Mouse (Mus musculus) lung, adult 18-20 months (tissue): ENCODE measurements around the gene Vps33b.
A peak's percentile ranks its signal among the peaks of the same experiment; 100 is the strongest.

Source experiments
- DNase-seq, 2 experiments: peaks; one replicate each; pipeline ENCODE4 v3.0.0; 2022; ENCODE audit warnings: mixed read lengths in 2 of 2

Vps33b gene

DNA sequence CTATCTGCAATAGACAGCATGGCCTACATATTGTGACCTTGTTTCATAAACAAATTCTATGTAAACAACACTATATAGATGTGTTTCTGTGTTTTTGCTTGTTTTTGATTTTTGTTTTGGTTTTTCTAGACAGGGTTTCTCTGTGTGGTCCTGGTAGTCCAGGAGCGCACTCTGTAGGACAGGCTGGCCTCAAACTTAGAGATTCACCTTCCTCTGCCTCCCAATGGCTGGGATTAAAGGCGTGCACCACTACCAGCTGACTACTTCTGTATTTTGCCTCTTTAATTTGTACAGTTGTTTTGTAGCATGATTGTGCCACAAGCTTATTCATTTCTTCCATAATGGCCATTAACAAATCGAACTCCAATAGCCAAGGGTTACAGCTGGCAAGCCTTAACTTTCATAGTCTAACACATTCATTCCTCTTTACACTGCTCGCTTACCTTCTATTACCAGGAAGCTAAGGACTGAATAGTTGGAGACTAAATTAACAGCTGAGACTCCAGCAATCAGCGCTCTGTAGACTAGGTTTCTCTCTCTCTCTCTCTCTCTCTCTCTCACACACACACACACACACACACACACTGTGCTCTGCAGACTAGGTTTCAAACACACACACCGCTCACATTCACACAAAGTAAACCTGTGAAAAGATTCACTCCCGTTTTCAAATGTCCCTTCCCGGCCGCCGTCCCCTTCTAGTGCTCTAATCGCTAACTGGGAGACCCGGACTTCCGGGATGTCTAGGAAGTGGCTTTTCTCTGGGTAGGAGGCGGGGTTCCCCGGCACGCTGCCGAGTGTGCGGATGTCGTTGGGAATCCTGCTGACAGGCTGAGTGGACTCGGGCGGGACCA lies at the start of gene Vps33b:
TSS of gene Vps33b (plus strand) at position 753 of the 854 bp plus-strand sequence.
- DNase-seq: peak; percentile 96

DNA sequence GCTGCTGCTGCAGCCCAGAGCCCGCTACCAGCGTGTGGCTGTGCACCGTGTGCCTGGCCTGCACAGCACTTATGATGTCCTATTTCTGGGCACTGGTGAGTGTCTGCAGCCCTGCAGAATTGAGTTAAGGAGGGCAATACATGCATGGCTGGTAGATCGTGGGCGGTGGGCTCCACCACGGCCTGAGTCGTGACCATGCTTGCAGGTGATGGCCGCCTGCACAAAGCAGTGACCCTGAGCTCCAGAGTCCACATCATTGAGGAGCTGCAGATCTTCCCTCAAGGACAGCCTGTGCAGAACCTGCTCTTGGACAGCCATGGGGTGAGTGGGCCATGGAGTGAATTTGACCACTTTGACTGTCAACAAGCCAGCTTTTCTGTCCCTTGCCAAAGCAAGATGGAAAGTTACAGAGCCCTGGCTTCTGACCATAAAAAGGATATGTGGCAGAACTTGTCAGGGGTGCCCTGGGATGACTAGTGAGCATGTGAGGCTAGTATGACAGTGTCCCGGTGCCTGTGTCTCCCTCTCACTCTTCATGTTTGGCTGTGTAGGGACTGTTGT lies 49.1 kb upstream of the Vps33b start:
- no peak for DNase-seq

DNA sequence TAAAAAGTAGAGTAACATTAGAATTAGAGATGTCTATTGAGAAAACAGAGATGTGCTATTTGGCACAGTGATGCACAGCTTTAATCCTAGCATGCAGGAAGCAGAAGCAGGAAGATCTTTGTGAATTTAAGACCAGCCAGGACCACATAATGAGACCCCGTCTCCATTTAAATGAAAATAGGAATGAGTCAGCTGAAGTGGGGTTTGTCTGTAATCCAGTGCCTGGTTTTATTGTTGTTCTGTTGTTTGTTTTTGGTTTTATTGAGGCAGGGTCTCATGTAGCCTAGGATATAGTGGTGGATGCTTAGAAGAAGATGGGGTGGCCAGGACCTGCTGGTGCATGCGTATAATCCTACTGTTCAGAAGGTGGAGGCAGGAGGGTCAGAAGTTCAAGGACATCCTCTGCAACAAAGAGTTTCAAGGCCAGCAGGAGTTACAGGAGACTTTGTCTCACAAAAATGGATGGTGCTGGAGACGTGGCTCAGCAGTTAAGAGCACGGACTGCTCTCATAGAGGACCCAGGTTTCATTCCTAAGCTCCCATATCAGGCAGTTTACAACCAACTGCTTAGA lies 48.2 kb upstream of the Vps33b start:
- DNase-seq: no peak

DNA sequence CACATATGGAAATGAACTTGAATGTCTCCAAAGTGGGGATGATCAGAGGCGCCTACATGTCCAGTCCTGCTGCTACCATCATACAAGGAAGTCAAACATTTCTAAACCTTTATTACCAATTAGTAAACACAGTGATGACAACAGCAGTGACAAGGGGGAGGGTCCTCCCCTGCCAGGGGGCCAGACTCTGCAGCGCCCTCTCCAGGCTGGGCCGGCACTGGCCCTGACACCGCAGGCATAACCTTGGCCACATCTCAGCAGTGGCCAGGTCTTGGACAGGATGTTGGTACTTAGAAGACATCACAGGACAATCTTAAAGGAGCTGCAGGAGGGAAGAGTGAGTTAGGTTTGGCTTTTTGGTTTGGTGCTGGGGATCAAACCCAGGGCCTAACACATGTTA lies 42.4 kb upstream of the Vps33b start:
- DNase-seq: no peak

DNA sequence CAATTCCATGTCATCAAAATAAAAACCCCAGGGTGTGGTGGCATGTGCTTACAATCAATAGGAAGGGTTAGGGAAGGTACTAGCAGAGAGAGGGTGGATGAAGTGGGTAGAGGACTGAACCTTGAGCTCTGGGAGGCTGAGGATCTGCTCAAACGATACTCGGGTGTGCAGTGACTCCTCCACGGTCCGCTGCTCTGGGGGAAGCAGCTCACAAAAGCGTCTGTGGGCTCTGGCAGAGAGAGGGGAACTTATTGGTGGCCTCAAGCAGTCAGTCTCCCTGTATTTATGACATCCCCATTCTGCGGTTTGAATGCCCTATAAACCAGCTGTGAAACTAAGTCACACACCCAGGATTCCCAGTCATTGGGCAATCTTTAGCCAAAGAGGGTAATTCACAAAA lies 39.3 kb upstream of the Vps33b start:
- no peak for DNase-seq

DNA sequence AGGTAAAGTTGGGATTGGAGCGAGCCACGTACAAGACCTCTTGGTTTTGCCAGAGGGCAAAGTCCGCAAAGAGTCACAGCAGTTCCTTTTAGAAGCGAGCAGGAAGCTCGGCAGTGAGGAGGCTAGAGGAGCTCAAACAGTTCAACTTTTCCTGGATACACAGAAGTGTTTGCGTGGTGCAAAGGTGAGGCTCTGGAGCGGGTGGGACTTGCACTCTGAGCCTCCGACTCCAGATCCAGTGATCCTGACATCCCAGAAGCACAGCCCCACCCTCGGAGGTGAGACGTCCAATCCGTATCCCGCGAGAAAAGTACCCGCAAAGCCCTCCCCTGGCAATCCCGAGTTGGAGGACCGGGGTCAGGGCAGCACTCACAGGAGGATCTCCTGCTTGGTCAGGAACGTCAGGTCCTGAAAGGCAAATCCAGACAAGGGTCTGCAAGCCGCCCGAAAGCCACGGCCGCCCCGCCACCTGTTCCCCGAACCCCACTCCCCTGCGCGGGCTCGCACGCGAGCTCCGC lies 37.4 kb upstream of the Vps33b start:
- DNase-seq: peak in 1 of 2 experiments; percentile 73

DNA sequence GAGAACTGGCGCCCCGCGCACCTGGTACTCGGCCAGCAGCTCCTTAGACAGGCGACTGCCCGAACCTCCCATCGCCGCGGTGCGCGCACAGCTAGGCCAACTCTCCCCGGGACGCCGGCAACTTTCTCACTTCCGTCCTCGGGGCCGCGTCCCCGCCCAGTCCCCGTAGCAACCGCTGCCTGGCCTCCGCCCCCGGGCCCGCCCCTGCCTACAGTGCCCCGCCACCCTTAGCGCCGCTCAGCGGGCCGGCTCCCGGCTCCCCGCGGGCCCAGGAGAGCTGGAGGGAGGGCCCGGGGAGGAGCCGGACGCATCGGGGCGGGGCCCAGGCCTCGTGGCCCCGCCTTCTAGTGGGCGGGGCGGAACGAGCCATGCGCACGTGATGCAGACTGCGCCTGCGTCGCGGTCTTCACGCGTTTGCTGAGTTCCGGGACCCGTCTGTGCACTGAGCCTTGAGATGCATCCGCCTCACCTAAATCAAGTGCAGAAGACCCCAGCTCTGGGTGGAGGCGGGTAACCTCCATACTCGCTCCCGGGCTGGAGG lies 36.9 kb upstream of the Vps33b start, which contains the start of the genes Cib1 and Gdpgp1:
TSS of gene Cib1 (minus strand) at position 325 of the 541 bp plus-strand sequence.
TSS of gene Gdpgp1 (plus strand) at position 377 of the 541 bp plus-strand sequence.
- DNase-seq: peak; percentile 97 to 98

DNA sequence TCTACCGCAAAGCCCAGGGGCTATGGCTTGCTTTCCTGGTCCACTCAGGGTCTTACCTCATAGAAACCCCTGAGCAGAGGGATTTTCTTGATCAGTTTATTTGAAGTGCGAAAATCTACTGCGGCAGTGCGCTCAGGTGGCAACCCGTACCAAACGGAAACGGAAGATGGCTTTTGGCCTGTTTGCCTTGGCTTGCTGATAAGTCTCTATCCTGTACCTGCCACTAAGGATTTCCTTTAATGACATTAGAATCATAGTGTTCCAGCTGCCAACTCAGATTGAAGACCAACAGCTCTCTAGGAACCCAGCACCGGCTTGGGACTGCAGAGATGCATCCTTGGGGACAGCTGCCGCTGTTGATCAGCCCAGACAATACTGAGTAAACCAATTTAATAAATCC lies 35.6 kb upstream of the Vps33b start:
- no peak for DNase-seq

DNA sequence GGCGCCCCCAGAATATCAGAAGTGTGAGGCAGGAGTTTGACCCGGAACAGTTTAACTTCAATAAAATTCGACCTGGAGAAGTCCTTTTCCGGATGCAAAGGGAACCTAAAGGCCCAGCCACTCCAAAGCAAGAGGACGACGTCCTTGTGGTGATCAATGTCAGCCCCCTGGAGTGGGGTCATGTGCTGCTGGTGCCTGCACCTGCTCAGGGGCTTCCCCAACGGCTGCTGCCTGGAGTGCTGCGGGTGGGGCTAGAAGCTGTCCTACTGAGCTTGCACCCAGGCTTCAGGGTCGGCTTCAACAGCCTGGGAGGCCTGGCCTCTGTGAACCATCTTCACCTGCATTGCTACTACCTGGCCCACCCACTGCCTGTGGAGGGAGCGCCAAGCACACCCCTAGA lies 30.9 kb upstream of the Vps33b start:
- no peak for DNase-seq

DNA sequence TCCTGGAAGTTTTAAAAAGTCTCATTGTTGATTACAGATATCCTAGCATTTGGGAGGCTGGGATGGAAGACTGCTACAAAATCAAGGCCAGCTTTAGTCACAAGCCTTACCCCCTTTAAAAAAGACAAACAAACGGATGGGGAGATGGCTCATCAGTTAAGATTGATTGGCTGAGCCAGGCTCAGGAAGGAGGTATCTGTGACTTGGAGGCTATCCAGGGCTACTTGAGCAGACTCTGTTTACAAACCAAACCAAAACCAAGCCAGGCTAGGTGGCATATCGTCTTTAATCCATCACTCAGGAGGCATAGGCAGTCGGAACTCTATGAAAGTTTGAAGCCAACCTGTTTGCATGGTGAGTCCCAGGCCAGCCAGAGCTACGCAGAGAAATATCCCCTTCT lies 27.8 kb upstream of the Vps33b start:
- DNase-seq: no peak

DNA sequence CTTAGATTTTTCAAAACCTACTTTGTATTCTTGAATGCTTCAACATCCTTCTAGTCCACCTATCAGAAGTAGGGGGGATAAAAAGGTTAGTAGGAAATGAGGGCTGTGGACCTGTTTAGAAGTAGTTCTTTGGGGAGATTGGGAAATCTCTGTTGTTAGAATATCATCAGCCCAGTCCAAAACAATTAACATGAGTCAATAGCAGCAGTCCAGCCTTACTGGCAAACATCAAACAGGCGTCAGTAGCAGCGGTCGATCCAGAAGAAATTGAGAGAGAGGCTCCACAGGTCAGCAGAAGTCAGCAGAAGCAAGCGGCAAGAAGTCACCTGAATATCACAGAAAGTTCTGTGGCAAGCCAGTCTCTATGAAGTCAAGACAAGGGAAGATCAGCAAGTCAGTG lies 24.6 kb upstream of the Vps33b start:
- DNase-seq: no peak

DNA sequence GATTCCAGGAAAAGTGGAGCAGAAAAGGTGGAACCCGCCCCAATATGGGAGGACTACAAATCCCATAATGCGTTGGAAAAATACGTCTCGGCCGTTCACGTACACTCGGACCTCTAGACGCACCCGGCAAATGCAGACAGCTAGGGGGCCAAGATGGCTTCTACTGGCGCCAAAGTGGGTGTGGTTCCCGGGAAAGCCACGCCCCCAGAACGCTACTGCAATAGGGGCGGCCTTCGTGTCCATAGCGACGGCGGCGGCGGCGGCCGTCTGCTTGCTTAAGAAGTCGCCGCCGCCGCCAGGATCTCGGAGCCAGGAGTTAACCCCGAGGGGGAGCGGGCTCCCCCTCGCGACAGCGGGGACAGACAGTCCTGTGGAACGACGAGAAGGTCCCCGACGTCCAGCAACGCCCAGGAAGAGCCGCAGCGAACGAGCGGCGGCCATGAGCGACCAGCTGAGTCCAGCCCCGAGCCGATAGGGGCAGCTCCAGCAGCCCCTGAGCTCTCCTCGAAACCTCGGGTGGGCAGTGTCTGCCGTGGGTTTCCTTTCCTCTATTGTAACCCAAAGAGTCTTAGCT lies 23.2 kb upstream of the Vps33b start, which contains the start of gene Ttll13:
TSS of gene Ttll13 (plus strand) at position 229 of the 574 bp plus-strand sequence.
- peak; percentile 98 for DNase-seq

DNA sequence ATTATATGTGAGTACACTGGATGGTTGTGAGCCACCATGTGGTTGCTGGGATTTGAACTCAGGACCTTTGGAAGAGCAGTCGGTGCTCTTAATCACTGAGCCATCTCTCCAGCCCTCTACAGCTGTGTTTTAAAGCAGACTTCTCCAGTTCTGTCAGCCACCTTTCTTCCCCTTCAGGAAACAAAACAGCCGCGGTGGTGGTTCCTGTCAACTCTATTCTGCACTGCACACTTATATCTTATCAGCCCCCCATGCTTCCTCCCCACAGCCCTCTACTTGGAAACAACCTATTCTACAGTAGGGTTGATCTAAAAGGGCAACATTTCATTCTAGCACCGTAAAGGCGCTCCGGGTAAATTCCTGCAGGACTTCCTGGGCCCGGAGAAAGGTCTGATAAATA lies 22.6 kb upstream of the Vps33b start:
- DNase-seq: no peak

DNA sequence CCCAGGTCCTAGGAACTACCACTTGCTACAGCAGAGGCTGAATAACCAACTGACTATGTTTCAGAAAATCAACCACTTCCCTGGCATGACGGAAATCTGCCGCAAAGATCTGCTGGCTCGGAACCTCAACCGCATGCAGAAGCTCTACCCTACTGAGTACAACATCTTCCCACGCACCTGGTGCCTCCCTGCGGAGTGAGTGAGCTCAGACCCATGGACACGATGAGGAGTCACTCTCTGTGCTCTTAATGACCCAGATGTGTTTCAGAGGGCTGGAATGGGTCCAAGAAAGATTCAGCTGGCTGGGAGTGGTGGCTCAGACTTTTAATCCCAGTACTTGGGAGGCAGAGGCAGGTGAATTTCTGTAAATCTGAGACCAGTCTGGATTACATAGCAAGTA lies 17.0 kb upstream of the Vps33b start:
- no peak for DNase-seq

DNA sequence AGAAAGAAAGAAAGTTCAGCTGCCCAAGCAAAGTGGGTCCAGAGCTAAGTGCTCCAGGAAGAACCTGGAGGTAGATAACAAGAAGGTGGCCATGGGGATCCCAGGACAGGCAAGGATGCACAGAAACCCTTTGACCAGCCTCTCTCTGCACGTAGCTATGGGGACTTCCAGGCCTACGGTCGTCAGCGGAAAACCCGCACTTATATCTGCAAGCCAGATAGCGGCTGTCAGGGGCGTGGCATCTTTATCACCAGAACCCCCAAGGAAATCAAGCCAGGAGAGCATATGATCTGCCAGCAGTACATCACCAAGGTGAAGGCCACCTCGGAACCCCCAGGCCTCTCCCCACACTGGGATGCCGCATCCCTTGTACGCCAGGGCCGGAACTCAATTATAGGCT lies 16.6 kb upstream of the Vps33b start:
- no peak for DNase-seq

DNA sequence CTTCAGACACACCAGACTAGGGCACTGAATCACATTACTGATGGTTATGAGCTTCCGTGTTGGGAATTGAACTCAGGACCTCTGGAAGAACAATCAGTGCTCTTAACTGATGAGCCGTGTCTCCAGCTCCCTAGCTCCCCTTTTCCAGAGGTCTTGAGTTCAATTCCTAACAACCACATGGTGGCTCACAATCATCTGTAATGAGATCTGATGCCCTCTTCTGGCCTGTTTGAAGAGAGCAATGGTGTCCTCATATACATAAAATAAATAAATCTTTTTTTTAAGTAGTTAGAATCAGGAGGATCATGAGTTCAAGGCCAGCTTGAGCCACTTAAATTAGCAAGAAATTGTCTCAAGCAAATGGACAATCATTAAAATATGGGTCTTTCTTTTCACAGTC lies 13.5 kb upstream of the Vps33b start:
- DNase-seq: no peak

DNA sequence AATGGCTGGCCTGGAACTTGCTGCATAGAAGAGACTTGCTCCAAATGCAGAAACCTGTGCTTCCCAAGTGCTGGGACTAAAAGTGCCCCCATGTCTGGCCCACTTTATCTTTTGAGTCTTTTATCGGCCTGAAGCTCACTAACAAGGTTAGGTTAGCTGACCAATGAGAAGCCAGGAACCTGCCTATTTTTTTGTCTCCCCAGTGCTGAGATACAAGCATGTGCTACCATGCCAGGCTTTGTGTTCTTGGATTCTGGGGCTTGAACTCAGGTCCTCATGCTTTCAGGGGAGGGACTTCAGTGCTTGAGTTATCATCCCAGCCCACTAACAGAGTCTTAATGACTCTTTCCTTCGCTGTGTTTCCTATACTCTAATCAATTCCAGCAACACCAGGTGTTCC lies 11.7 kb upstream of the Vps33b start:
- no peak for DNase-seq

DNA sequence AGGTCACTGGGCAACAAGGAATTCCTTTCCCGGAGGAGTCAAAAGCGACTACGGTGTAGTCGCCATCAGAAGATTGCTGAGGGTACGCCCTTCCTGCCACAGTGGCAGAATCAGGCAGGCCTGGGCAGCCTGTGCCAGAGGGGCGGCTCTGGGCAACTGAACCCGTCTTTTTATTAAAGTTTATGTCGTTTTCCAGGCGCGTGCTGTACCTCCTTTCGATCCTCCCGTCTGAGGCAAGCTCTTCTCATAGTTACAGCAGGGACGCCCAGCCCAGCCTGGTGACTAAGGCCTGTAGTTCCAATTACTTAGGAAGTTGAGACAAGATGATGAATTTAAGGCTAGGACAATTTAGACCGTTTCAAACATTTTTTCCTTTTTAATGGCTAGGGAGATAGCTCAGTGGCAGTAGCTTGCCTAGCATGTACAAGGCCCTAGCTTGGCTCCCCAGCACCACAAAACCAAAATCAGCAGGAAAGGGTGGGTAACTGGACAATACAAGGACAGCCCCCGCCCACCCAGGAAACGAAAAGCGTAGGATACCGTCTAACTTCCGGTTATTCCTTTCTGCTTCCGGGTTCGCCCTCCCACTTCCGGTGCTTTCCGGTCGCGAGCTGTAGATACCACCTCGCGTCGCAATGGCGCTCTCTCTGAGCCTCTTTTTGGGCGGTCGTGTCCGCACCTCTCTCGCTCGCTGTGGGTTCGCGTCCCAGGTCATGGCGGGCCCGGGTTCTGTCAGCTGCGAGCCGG lies 8.7 kb upstream of the Vps33b start, which contains the start of gene Ngrn:
TSS of gene Ngrn (plus strand) at position 591 of the 747 bp plus-strand sequence.
- peak; percentile 87 to 93 for DNase-seq

DNA sequence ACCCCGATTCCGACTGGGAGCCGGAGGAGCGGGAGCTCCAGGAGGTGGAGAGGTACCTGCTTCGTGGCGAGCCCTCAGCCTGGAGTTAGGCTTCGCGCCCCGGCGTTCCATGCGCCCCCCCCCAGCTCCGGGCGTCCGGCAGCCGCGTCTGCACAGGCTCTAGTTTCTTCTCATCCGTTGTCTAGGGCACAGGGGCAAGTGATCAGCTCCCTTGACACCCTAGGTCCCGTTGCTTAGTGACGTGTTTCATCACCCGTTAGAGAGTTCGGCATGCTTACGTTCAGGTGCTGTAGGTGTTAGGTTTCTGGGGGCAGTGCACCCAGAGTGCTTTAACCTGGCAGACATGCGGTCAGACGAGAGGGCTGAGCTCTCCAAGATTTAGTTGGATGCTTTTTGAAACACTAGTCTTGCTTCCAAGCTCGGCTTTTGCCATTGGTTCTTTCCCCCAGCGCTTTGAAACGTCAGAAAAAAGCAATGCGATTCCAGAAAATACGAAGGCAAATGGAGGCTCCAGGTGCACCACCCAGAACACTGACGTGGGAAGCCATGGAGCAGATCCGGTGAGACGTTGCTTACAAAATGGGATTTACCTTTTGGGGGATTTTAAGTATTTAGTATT lies 8.0 kb upstream of the Vps33b start:
- DNase-seq: peak in 1 of 2 experiments; percentile 43

DNA sequence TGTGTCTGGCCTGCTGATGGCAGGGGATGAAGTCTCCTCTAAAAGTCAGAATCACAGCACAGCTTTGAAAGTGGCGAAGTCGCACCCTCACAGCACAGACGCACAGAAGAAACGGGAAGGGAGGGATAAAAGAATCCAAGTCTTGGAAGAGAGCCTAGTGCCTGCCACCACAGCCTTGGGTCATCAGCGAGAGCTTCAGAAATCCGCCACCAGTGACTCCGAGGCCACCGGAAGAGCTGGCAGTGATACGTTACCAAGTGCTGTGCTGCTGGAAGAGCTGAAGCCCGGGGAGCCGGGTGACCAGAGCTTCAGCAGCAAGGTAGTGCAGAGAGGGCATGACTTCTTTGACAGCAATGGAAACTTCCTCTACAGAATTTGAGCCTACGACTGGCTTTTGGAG lies 4.8 kb upstream of the Vps33b start:
- DNase-seq: no peak

DNA sequence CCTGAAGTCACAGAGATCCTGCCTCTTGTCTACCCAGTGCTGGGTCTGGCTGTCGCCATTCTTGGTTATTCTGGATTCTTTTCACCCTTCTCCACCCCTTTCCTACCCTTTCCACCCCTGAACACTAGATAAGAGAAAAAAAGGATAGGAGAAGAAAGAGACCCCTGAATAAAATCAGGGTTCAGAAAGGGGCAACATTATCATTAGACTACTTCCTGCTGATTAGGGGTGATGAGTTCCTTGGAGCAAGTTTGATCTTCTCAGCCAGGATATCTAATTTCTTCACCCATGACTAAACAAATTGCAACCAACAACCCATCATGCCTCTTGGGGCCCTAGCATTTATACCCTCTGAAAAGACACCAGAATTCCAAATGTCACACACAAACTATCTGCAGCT lies 1.7 kb upstream of the Vps33b start:
- no peak for DNase-seq
